Mouse (Mus musculus) heart, embryonic 14.5 days (tissue): Measurements from ENCODE around the gene A030014E15Rik. TPM values are rescaled to one million over a fixed set of nuclear protein-coding genes. Genes with fewer than 3 reads are reported as not detected.

Experiments used
- ATAC-seq: fragments of 200-750 bp; cut with Nextera tagmentation; 2 replicates; pipeline ENCODE4 v1.8.0; 2017; ENCODE audit warnings: low read depth, moderate TSS enrichment; ENCODE audit not compliant: insufficient number of reproducible peaks, insufficient read depth, low FRiP score
- H3K27ac ChIP-seq, 2 experiments: fragments of 200-500 bp in 1 of 2; fragments of 300-500 bp in 1 of 2; sonication (generic) in 1 of 2; replicated peaks in 1 of 2; 2 replicates each; pipeline ENCODE4 v1.5.1; 2012 to 2014; ENCODE audit warnings: low read depth in 2 of 2, low read length in 2 of 2, control low read depth in 1 of 2, mild to moderate bottlenecking in 1 of 2, mixed read lengths in 1 of 2; ENCODE audit not compliant: control insufficient read depth in 1 of 2, insufficient read depth in 1 of 2
- H3K27me3 ChIP-seq: fragments of 300-500 bp; sonication (generic); 2 replicates; pipeline ENCODE4 v1.6.1; 2014; ENCODE audit warnings: mild to moderate bottlenecking, low read length, control low read depth; ENCODE audit not compliant: control insufficient read depth, insufficient read depth
- H3K36me3 ChIP-seq: fragments of 300-500 bp; sonication (generic); 2 replicates; pipeline ENCODE4 v1.6.1; 2014; ENCODE audit warnings: mild to moderate bottlenecking, control low read depth, low read length, mixed read lengths; ENCODE audit not compliant: control insufficient read depth, insufficient read depth
- H3K4me1 ChIP-seq, 2 experiments: fragments of 200-500 bp in 1 of 2; fragments of 300-500 bp in 1 of 2; sonication (generic) in 1 of 2; 2 replicates each; pipeline ENCODE4 v1.6.1; 2012 to 2014; ENCODE audit warnings: low read length in 2 of 2, control low read depth in 1 of 2, mixed read lengths in 1 of 2; ENCODE audit not compliant: control insufficient read depth in 2 of 2, insufficient read depth in 2 of 2
- H3K4me2 ChIP-seq: fragments of 300-500 bp; sonication (generic); 2 replicates; pipeline ENCODE4 v1.6.1; 2014; ENCODE audit warnings: mild to moderate bottlenecking, low read length
- H3K4me3 ChIP-seq, 2 experiments: fragments of 200-500 bp in 1 of 2; fragments of 300-500 bp in 1 of 2; sonication (generic) in 1 of 2; 2 replicates each; pipeline ENCODE4 v1.5.1; 2012 to 2014; ENCODE audit warnings: low read length in 2 of 2, mild to moderate bottlenecking in 2 of 2, control low read depth in 1 of 2, low read depth in 1 of 2, moderate library complexity in 1 of 2; ENCODE audit not compliant: control insufficient read depth in 1 of 2, insufficient read depth in 1 of 2
- H3K9ac ChIP-seq: fragments of 300-500 bp; sonication (generic); 2 replicates; pipeline ENCODE4 v1.6.1; 2014; ENCODE audit warnings: mild to moderate bottlenecking, low read length
- H3K9me3 ChIP-seq: fragments of 300-500 bp; sonication (generic); 2 replicates; pipeline ENCODE4 v1.6.1; 2016; ENCODE audit warnings: low read length, control low read depth; ENCODE audit not compliant: control insufficient read depth
- WGBS: fragments of 180-500 bp; shearing (Covaris S2); extraction: QIAGEN DNeasy Blood & Tissue Kit; methylation state at CpG from one replicate; pipeline ENCODE4 v1.1.7; 2014; 5-methylcytosine and 5-hydroxymethylcytosine counted together
- polyA plus RNA-seq: library from polyadenylated mRNA; unstranded; fragments of >200 nt; fragmentation: Nextera tagmentation; extraction: Ambion mirVana; gene quantifications from 2 replicates; pipeline ENCODE4 v1.2.1, GENCODE M21; 2014

The A030014E15Rik gene
- polyA plus RNA-seq: not detected in 2 replicates

DNA sequence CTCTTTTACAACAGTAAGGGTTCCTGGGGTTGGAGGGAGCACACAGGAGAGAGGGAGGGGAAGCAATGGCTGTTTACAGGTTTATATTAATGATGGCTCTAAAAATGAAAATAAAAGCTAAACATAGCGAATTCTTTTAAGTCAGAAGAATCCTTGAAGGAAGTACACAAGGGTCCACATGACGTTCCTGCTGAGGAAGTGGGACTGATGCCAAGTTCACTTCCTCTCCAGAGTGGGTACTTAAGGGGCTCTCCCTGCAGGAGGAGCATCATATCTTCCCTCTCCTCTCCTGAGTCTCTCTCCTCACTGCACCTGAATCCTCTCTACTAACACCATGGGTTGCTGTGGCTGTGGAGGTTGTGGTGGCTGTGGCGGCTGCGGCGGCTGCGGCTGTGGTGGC lies at the start of gene A030014E15Rik:
Gene A030014E15Rik (plus strand): TSS at position 268 of the 400 bp plus-strand sequence.
- Histone ChIP-seq H3K36me3 (no peaks in the 10 kb centered on the region), H3K4me2 (no peak within 1 kb of the TSS), H3K9me3 (no peaks in the 10 kb centered on the region), H3K4me1 (no peaks in the 10 kb centered on the region), H3K27ac (no peak within 1 kb of the TSS), H3K27me3 (no peaks in the 10 kb centered on the region), H3K9ac (no peak within 1 kb of the TSS), H3K4me3 (no peak within 1 kb of the TSS)
- whole genome bisulfite sequencing: 81% methylated on average over 6 of the region's 6 CpGs
- ATAC-seq: no peak

DNA sequence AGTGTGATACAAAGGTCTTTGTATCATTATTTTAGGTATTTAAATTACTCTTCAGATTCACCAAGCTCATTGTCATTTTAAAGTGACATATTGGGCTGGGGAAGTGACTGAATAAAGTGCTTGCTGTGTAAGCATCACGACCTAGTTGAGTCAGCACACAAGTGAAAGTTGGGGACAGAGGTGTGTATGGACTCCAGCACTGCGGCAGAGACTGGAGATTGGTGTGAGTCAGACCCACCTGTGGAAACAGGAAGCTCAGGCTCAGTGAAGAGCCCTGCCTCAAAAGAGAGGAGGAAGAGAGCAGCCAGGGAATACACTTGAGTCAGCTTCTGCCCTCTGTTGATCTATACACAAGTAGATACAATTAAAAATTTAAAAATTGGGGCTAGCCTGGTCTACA lies 45.5 kb upstream of the A030014E15Rik start:
- Histone ChIP-seq H3K27ac (no peak overlapping the region), H3K9me3 (no peaks in the 10 kb centered on the region), H3K9ac (no peak overlapping the region), H3K4me1 (no peaks in the 10 kb centered on the region), H3K4me3 (no peak overlapping the region), H3K4me2 (no peak overlapping the region), H3K27me3 (no peaks in the 10 kb centered on the region), H3K36me3 (peaks cover 71% of the 10 kb centered on the region)
- 69% methylated on average over 2 of the region's 2 CpGs for WGBS
- no peak for ATAC-seq

DNA sequence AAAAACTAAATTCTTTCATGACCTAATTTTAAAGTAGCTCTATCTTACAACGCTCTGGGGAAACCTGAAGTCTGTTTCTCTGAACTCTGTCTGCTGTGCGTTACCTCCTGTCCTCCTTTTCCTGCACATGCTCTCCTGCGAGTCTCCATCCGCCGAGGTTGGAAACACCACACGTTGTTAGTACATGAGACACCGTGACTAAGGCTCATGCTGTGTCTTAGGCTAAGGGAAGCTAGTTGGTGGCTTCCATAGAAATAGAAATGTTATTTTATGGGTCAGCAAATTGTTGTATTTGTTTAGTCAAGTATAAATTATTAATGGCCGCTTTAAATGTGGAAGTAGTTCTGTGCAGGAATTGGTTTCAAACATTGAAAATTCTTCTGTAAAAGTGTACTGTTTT lies 44.5 kb upstream of the A030014E15Rik start:
- Histone ChIP-seq H3K9ac (no peak overlapping the region), H3K4me1 (no peaks in the 10 kb centered on the region), H3K36me3 (peaks cover 79% of the 10 kb centered on the region), H3K27me3 (no peaks in the 10 kb centered on the region), H3K9me3 (no peaks in the 10 kb centered on the region), H3K4me2 (no peak overlapping the region), H3K27ac (no peak overlapping the region), H3K4me3 (no peak overlapping the region)
- no peak for ATAC-seq
- WGBS: 86% methylated on average over 8 of the region's 8 CpGs

DNA sequence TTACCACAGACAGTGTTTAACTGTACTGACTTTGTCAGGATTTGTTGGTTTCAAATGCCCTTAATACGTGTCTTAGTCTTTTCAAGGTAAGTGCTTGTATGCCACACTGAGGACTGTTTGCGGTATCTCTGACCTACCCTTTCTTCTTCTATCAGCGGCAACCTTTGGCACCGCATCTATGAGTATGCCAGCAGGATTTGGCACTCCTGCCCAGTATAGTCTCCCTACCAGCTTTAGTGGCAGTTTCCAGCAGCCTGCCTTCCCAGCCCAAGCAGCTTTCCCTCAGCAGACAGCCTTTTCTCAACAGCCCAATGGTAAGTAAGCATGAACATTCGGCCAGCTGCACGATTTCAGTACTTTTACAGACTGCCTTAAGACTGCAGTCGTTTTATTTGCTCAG lies 31.4 kb upstream of the A030014E15Rik start:
- Histone ChIP-seq H3K9me3 (no peaks in the 10 kb centered on the region), H3K4me2 (no peak overlapping the region), H3K27ac (no peak overlapping the region), H3K36me3 (peaks cover 79% of the 10 kb centered on the region), H3K4me1 (no peaks in the 10 kb centered on the region), H3K9ac (no peak overlapping the region), H3K27me3 (no peaks in the 10 kb centered on the region), H3K4me3 (no peak overlapping the region)
- WGBS: 94% methylated on average over 7 of the region's 7 CpGs
- no peak for ATAC-seq

DNA sequence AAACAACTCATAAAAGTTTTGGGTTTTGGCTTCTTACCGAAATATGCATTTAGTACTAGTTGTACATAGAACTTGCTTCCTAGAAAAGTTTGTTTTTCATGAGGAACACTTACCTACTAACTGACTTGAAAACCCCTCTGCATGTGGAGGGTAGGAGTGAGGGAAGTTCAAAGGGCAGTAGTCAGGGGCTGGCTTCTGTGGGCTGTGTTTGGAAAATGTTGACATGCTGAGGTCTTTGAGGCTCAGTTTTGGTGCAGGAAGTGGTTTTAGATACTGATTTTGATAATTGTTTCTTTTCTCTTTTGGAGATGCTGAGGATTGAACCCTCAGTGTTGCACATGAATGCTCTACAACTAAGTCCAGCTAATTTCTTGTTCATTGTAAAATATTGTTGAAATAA lies 24.1 kb upstream of the A030014E15Rik start:
- Histone ChIP-seq H3K27me3 (no peaks in the 10 kb centered on the region), H3K4me2 (no peak overlapping the region), H3K9me3 (no peaks in the 10 kb centered on the region), H3K4me3 (no peak overlapping the region), H3K9ac (no peak overlapping the region), H3K4me1 (0 out of 4 replicates have a peak, but pooled peaks cover 0 to 2% of the 10 kb centered on the region in 2 experiments), H3K27ac (no peak overlapping the region), H3K36me3 (peaks cover 60% of the 10 kb centered on the region)
- no peak for ATAC-seq
- WGBS: 98% methylated on average over 1 of the region's 1 CpGs

DNA sequence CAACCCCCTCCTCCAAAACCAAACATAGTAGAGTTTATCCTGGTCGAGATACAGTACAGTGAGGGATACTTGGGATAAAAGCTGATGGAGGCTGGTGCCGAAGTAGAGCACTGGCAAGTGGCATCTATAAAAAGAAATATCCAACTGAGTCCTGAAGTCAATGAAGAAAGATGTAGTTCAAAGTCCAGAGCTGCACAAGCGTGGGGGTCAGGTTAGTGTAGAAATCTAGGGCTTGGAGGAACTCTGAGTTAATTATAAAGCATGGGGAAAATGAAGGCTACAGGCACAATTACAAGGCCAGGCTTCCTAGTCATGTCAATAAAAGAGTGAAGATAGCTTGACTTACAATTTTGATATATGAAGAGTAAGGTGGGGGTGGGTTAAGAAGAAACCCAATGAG lies 23.5 kb upstream of the A030014E15Rik start:
- H3K27ac ChIP-seq: no peak overlapping the region
- 84% methylated on average over 3 of the region's 3 CpGs for whole genome bisulfite sequencing
- no peaks in the 10 kb centered on the region for H3K27me3 ChIP-seq
- no peak overlapping the region for H3K4me3 ChIP-seq
- peaks cover 57% of the 10 kb centered on the region for H3K36me3 ChIP-seq
- 0 out of 4 replicates have a peak, but pooled peaks cover 2 to 3% of the 10 kb centered on the region in 2 experiments for H3K4me1 ChIP-seq
- ATAC-seq: no peak
- H3K9ac ChIP-seq: no peak overlapping the region
- H3K9me3 ChIP-seq: no peaks in the 10 kb centered on the region
- no peak overlapping the region for H3K4me2 ChIP-seq

DNA sequence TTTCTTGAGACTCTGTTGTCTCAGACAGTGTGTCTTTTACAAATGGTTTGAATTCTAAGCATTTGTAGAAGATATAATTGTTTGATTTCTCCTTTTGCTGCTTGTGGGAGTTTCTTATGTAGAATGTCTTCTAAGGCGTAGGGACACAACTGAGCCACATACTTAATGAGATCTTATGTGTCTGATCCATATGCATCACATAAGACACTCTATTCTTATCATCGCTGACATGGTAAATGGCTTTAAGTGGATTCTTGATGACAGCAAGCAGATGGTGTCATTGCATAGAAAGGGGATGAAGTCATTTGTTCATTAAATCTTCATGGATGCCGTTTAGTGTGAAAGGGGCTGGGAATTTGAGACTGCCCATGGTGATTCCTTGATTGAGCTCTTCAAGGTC lies 18.8 kb upstream of the A030014E15Rik start:
- H3K4me2 ChIP-seq: no peak overlapping the region
- 45% methylated on average over 3 of the region's 3 CpGs for WGBS
- no peak overlapping the region for H3K27ac ChIP-seq
- H3K36me3 ChIP-seq: peaks cover 23% of the 10 kb centered on the region
- no peak overlapping the region for H3K4me3 ChIP-seq
- no peaks in the 10 kb centered on the region for H3K27me3 ChIP-seq
- no peak overlapping the region for H3K9ac ChIP-seq
- H3K9me3 ChIP-seq: no peaks in the 10 kb centered on the region
- no peak for ATAC-seq
- peaks cover 4 to 6% of the 10 kb centered on the region in 2 experiments; a peak in 1 of 4 replicates for H3K4me1 ChIP-seq

DNA sequence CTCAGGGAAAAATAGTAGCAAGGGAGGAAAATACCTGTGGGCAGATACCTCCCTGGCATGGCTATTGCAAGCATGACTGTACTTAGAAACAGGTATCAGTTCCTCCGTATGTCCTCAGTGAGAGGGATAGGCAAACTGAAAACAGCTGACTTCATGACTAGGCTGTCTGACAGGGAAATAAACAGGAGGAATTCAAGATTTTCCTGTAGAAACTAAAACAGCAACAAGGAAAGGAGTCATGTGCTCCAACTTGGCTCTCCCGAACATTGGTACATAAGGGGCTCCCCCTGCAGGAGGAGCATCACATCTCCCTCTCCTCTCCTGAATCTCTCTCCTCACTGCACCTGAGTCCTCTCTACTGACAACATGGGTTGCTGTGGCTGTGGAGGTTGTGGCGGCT lies 11.7 kb upstream of the A030014E15Rik start, which contains the start of gene A030005L19Rik:
Gene A030005L19Rik (plus strand): TSS at position 301 of the 400 bp plus-strand sequence.
- Histone ChIP-seq H3K9me3 (no peaks in the 10 kb centered on the region), H3K27me3 (no peaks in the 10 kb centered on the region), H3K4me2 (no peak within 1 kb of the TSS), H3K4me1 (no peaks in the 10 kb centered on the region), H3K9ac (no peak within 1 kb of the TSS), H3K27ac (no peak within 1 kb of the TSS), H3K4me3 (no peak within 1 kb of the TSS), H3K36me3 (no peaks in the 10 kb centered on the region)
- WGBS: 84% methylated on average over 3 of the region's 3 CpGs
- ATAC-seq: no peak
